Mouse (Mus musculus): ENCODE results near the gene Mreg. TPM values are rescaled to one million over a fixed set of nuclear protein-coding genes. Genes with fewer than 3 reads are reported as not detected.

The Mreg gene
- polyA plus RNA-seq (2015; fragmentation: Nextera tagmentation; extraction: Ambion mirVana), result 6.0 and 6.2 TPM in 2 replicates

DNA sequence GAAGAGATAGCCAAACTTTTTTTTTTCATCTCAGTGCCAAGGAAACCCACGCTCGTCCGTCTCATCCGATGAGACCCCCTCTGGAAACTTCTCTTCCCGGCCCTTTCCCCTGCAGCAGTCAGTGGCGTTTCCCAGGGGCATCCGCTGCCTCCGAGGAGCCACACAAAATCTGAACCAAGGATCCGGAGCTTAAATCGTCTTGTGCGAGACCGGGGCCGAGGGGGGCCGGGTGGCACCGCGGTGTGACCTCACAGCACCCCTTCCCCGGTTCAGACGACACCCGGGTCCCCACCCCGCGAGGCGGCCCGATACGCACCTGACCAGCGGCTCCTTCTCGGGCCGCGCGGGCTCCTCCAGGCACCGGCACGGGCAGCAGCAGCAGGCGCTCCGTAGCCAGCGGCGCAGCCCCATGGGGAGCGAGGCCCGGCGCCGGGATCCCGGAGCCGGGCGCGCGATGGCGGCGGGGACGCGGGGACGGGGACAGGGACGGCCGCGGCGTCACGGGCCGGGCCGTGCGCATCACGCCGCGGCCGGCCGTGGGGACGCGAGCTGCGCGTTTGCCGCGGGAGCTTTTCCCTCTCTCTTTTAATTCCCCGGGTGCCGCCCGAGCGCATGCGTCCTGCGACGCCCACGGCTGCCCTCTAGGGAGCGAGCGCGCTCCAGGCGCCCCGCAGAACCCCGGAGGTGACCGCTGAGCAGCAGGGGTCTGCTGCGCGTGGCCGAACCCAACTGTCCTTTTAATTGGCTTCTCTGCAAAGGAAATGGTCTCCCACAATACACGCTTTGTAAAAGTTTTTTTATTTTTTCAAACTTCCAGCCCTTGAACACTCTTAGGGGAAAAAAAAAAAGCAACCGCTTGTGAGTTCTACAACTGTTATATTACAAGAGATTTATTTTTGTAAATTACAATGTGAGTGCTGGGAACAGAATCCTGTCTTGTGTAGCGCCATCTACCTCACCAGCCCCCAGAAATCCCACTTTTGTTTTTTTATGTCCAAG lies at the start of gene Mreg:
Gene Mreg (minus strand): TSS at position 607 of the 999 bp plus-strand sequence.
- peak; percentile 80 for DNase-seq (ENCODE audit: low spot score)
- Histone ChIP-seq H3K27me3 (ENCODE audit: insufficient read depth, low read length) (no peaks in the 10 kb centered on the region), H3K36me3 (ENCODE audit: insufficient read depth, low read length) (no peaks in the 10 kb centered on the region), H3K4me1 (replicated peaks; ENCODE audit: insufficient read depth, low read length) (peaks cover 4% of the 10 kb centered on the region; the same call in 1 of the 2 replicates), H3K4me3 (replicated peaks; ENCODE audit: low read depth, low read length) (peak within 1 kb of the TSS; percentile 72), H3K4me2 (ENCODE audit: low read length) (peak within 1 kb of the TSS; percentile 98), H3K9ac (ENCODE audit: low read depth, low read length) (peak within 1 kb of the TSS; percentile 71), H3K27ac (peak within 1 kb of the TSS; percentile 13; the same call in 1 of the 2 replicates), H3K9me3 (replicated peaks; ENCODE audit: low read length) (no peaks in the 10 kb centered on the region)
- TF ChIP-seq CTCF (IDR thresholded peaks at IDR 0.05; ENCODE audit: low read depth), result peak; percentile 51; the same call in 1 of the 2 replicates
- ATAC-seq (replicated peaks; ENCODE audit: low FRiP score, low read depth), result peak; percentile 73
- WGBS, result under 1% methylated on average over 89 of the region's 89 CpGs

DNA sequence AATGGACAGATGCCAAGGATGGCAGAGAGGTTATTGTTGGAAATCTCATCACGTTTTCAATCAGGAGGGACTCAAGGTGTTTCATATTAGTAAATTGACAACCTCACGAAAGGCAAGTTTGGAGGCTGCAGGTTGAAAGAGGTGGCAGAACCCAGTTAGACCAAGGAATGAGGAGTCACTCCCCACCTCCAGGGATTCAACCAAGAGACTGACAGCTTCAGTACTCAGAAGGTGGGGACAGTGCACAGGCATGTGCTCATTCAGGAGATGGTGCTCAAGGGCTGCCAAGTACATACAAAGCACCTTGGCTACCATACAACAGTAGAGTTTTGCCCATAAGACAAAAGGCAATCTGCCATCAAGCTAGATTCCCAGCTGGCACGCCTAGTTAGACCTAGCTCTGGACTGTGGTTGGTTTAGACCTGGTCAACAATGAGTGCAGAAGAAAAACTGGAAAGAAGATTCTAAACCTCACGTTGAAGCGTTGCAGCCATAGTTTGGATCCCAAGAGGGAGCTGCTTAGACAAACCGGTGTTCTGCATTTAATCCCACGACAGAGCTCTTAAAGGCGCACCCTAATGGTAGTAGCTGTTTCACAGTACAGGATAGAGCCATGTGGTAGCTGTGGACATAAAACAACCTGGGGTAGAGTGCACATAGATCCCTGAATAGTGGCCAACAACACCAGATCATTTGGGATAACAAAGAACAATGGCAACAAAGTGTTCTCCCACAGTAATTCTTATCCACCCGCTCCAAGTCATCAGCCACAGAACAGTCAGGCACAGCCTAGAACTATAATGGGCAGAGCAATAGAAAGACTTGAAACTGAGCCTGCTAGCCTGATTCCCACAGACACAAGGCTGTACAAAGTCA lies 44.5 kb upstream of the Mreg start:
- 0 out of 2 replicates have a peak, but pooled peaks cover 1% of the 10 kb centered on the region for H3K36me3 ChIP-seq (ENCODE audit: insufficient read depth, low read length)
- H3K27ac ChIP-seq, result no peak overlapping the region
- TF ChIP-seq CTCF (IDR thresholded peaks at IDR 0.05; ENCODE audit: low read depth), result no peak
- no peak overlapping the region for H3K9ac ChIP-seq (ENCODE audit: low read depth, low read length)
- H3K4me2 ChIP-seq (ENCODE audit: low read length), result peak overlapping the region; percentile 59; the same call in 1 of the 2 replicates
- DNase-seq (ENCODE audit: low spot score), result no peak
- WGBS, result 81% methylated on average over 9 of the region's 9 CpGs
- no peak for ATAC-seq (replicated peaks; ENCODE audit: low FRiP score, low read depth)
- 0 out of 2 replicates have a peak, but pooled peaks cover 4% of the 10 kb centered on the region for H3K4me1 ChIP-seq (replicated peaks; ENCODE audit: insufficient read depth, low read length)
- no peaks in the 10 kb centered on the region for H3K27me3 ChIP-seq (ENCODE audit: insufficient read depth, low read length)
- no peak overlapping the region for H3K4me3 ChIP-seq (replicated peaks; ENCODE audit: low read depth, low read length)
- H3K9me3 ChIP-seq (replicated peaks; ENCODE audit: low read length), result no peaks in the 10 kb centered on the region

DNA sequence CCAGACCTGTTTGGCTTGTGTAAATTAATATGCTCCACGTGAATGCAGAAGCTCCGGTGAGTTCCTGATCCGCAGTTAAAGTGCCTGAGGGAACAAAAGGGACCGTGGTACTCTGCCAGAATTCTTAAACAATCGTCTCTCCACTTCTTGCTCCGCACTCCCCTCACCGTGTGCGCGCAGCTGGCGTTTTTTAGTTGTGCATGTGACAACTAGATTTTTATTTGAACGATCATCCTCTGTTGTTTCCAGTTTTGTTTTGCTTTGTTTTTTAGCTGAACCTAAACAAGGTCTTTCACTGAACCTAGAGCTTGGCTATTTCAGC lies 43.7 kb upstream of the Mreg start:
- 30% methylated on average over 11 of the region's 11 CpGs for WGBS
- no peaks in the 10 kb centered on the region for H3K36me3 ChIP-seq (ENCODE audit: insufficient read depth, low read length)
- H3K9me3 ChIP-seq (replicated peaks; ENCODE audit: low read length), result no peaks in the 10 kb centered on the region
- no peak for ATAC-seq (replicated peaks; ENCODE audit: low FRiP score, low read depth)
- peak; percentile 27 for DNase-seq (ENCODE audit: low spot score)
- H3K4me3 ChIP-seq (replicated peaks; ENCODE audit: low read depth, low read length), result no peak overlapping the region
- peak overlapping the region; percentile 92; the same call in 1 of the 2 replicates for H3K27ac ChIP-seq
- H3K9ac ChIP-seq (ENCODE audit: low read depth, low read length), result peak overlapping the region; percentile 29; the same call in 1 of the 2 replicates
- TF ChIP-seq CTCF (IDR thresholded peaks at IDR 0.05; ENCODE audit: low read depth), result no peak
- H3K27me3 ChIP-seq (ENCODE audit: insufficient read depth, low read length), result no peaks in the 10 kb centered on the region
- peak overlapping the region; percentile 59 for H3K4me2 ChIP-seq (ENCODE audit: low read length)
- 0 out of 2 replicates have a peak, but pooled peaks cover 4% of the 10 kb centered on the region for H3K4me1 ChIP-seq (replicated peaks; ENCODE audit: insufficient read depth, low read length)

DNA sequence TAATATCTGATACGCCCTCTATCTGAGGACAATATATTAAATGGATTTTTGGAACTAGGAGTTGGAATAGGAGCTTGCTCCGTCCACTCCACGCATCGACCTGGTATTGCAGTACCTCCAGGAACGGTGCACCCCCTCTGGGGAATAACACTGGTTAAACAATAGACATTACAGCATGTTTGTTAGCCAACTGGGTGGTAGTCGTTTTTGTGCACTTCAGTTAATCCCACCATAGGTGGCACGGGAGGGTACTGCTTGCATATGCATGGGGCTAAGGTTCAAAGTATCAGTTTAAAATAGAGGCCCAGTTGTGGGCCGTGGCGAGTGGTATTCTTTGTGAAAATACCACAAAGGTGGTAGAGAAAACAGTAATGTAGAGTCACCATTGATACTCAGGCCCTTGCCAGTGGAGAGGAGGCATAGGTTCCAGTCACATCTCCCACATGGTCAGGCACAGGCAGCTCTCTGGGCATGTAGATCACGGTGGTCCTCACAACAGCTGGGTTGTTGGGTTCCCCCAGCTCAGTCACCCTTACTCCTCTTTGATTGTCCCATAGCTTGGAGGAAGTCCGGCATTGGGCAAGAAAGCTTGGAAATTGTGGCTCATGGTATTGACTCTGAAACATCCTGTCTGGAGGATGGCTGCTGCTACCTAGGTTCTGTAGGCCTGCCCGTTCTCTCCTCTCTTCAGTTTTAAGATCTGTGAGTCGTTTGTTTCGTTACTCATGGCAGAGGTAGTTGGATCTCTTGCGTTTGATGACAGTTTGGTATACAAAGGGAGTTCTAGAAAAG lies 43.2 kb upstream of the Mreg start:
- H3K27ac ChIP-seq, result peak overlapping the region; percentile 92
- H3K27me3 ChIP-seq (ENCODE audit: insufficient read depth, low read length), result no peaks in the 10 kb centered on the region
- H3K4me3 ChIP-seq (replicated peaks; ENCODE audit: low read depth, low read length), result peak overlapping the region; percentile 35; the same call in 1 of the 2 replicates
- ATAC-seq (replicated peaks; ENCODE audit: low FRiP score, low read depth) (peak; percentile 91), DNase-seq (ENCODE audit: low spot score) (peak; percentile 90)
- H3K36me3 ChIP-seq (ENCODE audit: insufficient read depth, low read length), result no peaks in the 10 kb centered on the region
- whole genome bisulfite sequencing, result 5% methylated on average over 15 of the region's 15 CpGs
- peak; percentile 45; the same call in 1 of the 2 replicates for TF ChIP-seq CTCF (IDR thresholded peaks at IDR 0.05; ENCODE audit: low read depth)
- H3K9me3 ChIP-seq (replicated peaks; ENCODE audit: low read length), result no peaks in the 10 kb centered on the region
- peak overlapping the region; percentile 58; the same call in 1 of the 2 replicates for H3K9ac ChIP-seq (ENCODE audit: low read depth, low read length)
- H3K4me2 ChIP-seq (ENCODE audit: low read length), result peak overlapping the region; percentile 59
- H3K4me1 ChIP-seq (replicated peaks; ENCODE audit: insufficient read depth, low read length), result 0 out of 2 replicates have a peak, but pooled peaks cover 4% of the 10 kb centered on the region

DNA sequence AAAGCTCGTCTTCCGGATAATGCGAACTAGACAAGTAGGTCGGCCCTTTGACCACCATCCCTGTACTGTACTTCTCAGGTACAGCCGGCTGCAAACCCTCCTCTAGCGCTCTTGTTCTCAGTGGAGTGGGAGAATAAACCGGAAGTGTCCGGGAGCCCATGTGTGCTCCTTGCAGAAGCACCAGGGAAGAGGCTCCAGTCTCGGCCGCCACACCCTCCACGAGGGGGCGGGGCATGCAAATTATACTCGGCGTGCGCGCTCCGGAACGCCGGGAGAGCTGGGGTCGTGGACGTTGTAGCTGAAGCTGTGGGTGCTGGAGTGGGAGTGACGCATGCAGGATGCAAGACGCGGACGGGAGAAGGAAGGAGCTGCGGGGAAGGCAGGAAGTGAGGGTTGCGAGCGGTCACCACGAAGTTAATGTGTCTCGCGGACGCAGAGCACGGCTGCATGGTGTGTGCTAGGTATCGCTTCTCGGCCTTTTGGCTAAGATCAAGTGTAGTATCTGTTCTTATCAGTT lies 42.5 kb upstream of the Mreg start:
- Histone ChIP-seq H3K9ac (ENCODE audit: low read depth, low read length) (peak overlapping the region; percentile 58), H3K27ac (peak overlapping the region; percentile 92), H3K4me3 (replicated peaks; ENCODE audit: low read depth, low read length) (peak overlapping the region; percentile 35), H3K27me3 (ENCODE audit: insufficient read depth, low read length) (no peaks in the 10 kb centered on the region), H3K4me2 (ENCODE audit: low read length) (peak overlapping the region; percentile 59), H3K4me1 (replicated peaks; ENCODE audit: insufficient read depth, low read length) (0 out of 2 replicates have a peak, but pooled peaks cover 4% of the 10 kb centered on the region), H3K36me3 (ENCODE audit: insufficient read depth, low read length) (no peaks in the 10 kb centered on the region), H3K9me3 (replicated peaks; ENCODE audit: low read length) (no peaks in the 10 kb centered on the region)
- peak; percentile 94 for DNase-seq (ENCODE audit: low spot score)
- peak; percentile 91 for ATAC-seq (replicated peaks; ENCODE audit: low FRiP score, low read depth)
- TF ChIP-seq CTCF (IDR thresholded peaks at IDR 0.05; ENCODE audit: low read depth), result peak; percentile 38
- 2% methylated on average over 35 of the region's 35 CpGs for WGBS
